8 mouse cellular contexts compared by ENCODE assay signal in genomic region chr3:39944581-39944980, GRCm38 (mm10).
DNase-seq lines count a peak whose midpoint lies in the region; ATAC-seq lines count a peak whose summit lies in the region.
"Had no signal": no experiment of that assay in that cellular context is flagged by ENCODE, and none has a peak within 500 bp of the region (broad histone marks: within the 10 kb centered on the region; RNA-seq: fewer than 3 reads in every experiment).

No protein-coding gene starts in this region.

- ATAC-seq in inflammation-experienced regulatory T-cells, adult 6 months = no peak

- DNase-seq in adrenal gland, adult 8-10 months = peak; percentile 6
- peak; percentile 83 for DNase-seq in gastrocnemius, adult 18-20 months (ENCODE audit: low spot score)
- DNase-seq in kidney, adult 18-20 months = peak; percentile 19
- peak; percentile 55 for DNase-seq in lung, postnatal 25 days (ENCODE audit: low spot score)
- no peak for DNase-seq in cerebellum, adult 8-10 months
- DNase-seq in layer of hippocampus, postnatal 14 days (ENCODE audit: low spot score in 2 of 2) = no peak
- DNase-seq: thymus, adult 18-20 months had no signal

Comparison
In these comparisons a context has a peak if more than half of its experiments do, and no peak if none do; other contexts are left out.
1. DNase-seq: peak in adrenal gland, adult 8-10 months (single experiment), gastrocnemius, adult 18-20 months (single experiment), kidney, adult 18-20 months (single experiment) and lung, postnatal 25 days (single experiment); none in cerebellum, adult 8-10 months (single experiment) and layer of hippocampus, postnatal 14 days (0 of 2).